Comparison of ENCODE assay signal across 11 mouse cellular contexts in the genomic region with DNA sequence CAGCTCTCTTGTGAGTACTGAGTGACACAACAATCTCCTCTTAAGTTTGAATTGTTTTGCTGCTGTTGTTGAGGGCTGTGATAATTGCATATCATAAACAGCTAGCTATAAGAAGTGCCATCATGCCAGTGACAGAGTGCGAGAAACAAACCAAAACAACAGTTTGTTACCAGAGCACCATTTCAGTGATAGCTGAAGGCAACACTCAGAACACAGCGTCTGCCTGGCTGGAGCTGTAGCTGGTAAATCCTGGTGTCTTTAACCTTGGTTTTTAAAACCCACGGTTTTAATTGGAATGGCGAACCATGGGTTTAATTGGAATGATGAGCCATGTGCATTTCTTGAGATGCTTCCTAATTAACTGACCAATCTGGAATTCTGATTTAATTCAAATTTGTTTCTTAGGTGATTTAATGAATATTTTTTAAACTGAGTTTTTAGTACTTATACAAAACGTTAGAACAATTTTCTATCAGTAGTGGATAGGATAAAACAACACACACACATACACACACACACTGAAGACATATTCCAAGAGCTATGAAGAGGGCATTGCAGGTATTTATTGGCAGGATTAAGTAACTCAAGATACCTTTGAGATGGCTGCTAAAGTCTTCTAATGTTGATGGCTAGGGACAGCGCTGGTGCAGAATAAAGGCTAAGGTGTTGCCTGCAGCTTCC.
DNase-seq lines count a peak whose midpoint lies in the region; ATAC-seq and TF ChIP-seq lines count a peak whose summit lies in the region.
"Had no signal": no experiment of that assay in that cellular context is flagged by ENCODE, and none has a peak within 500 bp of the region (broad histone marks: within the 10 kb centered on the region; RNA-seq: fewer than 3 reads in every experiment).

No protein-coding gene starts in this region.

- 0 out of 2 replicates have a peak overlapping the region, but pooled peaks have one; percentile 4 for H3K4me2 ChIP-seq in hindbrain, embryonic 12.5 days (replicated peaks)
- peak overlapping the region; percentile 45 for H3K4me2 ChIP-seq in midbrain, embryonic 16.5 days (ENCODE audit: low read length)
- H3K4me2 ChIP-seq: heart, embryonic 15.5 days; liver, embryonic 12.5 days had no signal

- no peak for TF ChIP-seq CTCF in brain, embryonic 14.5 days (IDR thresholded peaks at IDR 0.05; ENCODE audit: borderline replicate concordance, extremely low read depth, insufficient read depth, insufficient read length)

- H3K4me1 ChIP-seq in hindbrain, embryonic 12.5 days = peaks cover 8% of the 10 kb centered on the region
- peaks cover 5% of the 10 kb centered on the region for H3K4me1 ChIP-seq in midbrain, embryonic 16.5 days (ENCODE audit: control insufficient read depth, insufficient read depth, low read length)
- H3K4me1 ChIP-seq: heart, embryonic 15.5 days; liver, embryonic 12.5 days had no signal

- ATAC-seq in hindbrain, embryonic 12.5 days (ENCODE audit: low FRiP score) = no peak
- 0 out of 2 replicates have a peak, but pooled peaks have one; percentile 27 for ATAC-seq in midbrain, embryonic 16.5 days
- ATAC-seq: inflammation-experienced regulatory T-cells, adult 6 months; liver, embryonic 12.5 days had no signal

- H3K27me3 ChIP-seq in hindbrain, embryonic 12.5 days = no peaks in the 10 kb centered on the region
- H3K27me3 ChIP-seq in midbrain, embryonic 16.5 days (ENCODE audit: control insufficient read depth, insufficient read depth, low read depth, low read length) = no peaks in the 10 kb centered on the region
- H3K27me3 ChIP-seq: heart, embryonic 15.5 days; liver, embryonic 12.5 days had no signal

- no peak overlapping the region for H3K4me3 ChIP-seq in hindbrain, embryonic 12.5 days
- no peak overlapping the region for H3K4me3 ChIP-seq in midbrain, embryonic 16.5 days (ENCODE audit: low read depth, low read length)
- H3K4me3 ChIP-seq: heart, embryonic 15.5 days; liver, embryonic 12.5 days had no signal

- DNase-seq in brain, adult 2 months (ENCODE audit: low read depth, low spot score) = peak; percentile 24
- peak; percentile 84 for DNase-seq in brain, embryonic 14.5 days (ENCODE audit: low read depth)
- DNase-seq in adrenal gland, adult 8-10 months = no peak
- DNase-seq in adrenal gland, postnatal 10 days = no peak
- no peak for DNase-seq in thymus, adult 18-20 months
- DNase-seq: thymus, postnatal 25 days had no signal

- H3K27ac ChIP-seq in hindbrain, embryonic 12.5 days = 0 out of 2 replicates have a peak overlapping the region, but pooled peaks have one; percentile 6
- H3K27ac ChIP-seq in midbrain, embryonic 16.5 days (ENCODE audit: low read length) = peak overlapping the region; percentile 57
- H3K27ac ChIP-seq: heart, embryonic 15.5 days; liver, embryonic 12.5 days had no signal

- TF ChIP-seq POLR2A in brain, embryonic 14.5 days (IDR thresholded peaks at IDR 0.05; ENCODE audit: borderline replicate concordance, extremely low read depth, insufficient read depth, insufficient read length, poor library complexity, severe bottlenecking) = no peak

- H3K9me3 ChIP-seq in hindbrain, embryonic 12.5 days (replicated peaks) = no peaks in the 10 kb centered on the region
- H3K9me3 ChIP-seq in midbrain, embryonic 16.5 days (replicated peaks; ENCODE audit: control insufficient read depth, low read length, poor library complexity, severe bottlenecking) = no peaks in the 10 kb centered on the region
- H3K9me3 ChIP-seq: heart, embryonic 15.5 days; liver, embryonic 12.5 days had no signal

- H3K36me3 ChIP-seq in hindbrain, embryonic 12.5 days = no peaks in the 10 kb centered on the region
- H3K36me3 ChIP-seq in midbrain, embryonic 16.5 days (ENCODE audit: control insufficient read depth, insufficient read depth, low read length) = no peaks in the 10 kb centered on the region
- H3K36me3 ChIP-seq: heart, embryonic 15.5 days; liver, embryonic 12.5 days had no signal

- H3K9ac ChIP-seq in hindbrain, embryonic 12.5 days = no peak overlapping the region
- H3K9ac ChIP-seq in midbrain, embryonic 16.5 days (ENCODE audit: low read depth, low read length) = peak overlapping the region; percentile 44; the same call in 1 of the 2 replicates
- H3K9ac ChIP-seq: heart, embryonic 15.5 days; liver, embryonic 12.5 days had no signal

- WGBS in hindbrain, embryonic 12.5 days = 75% methylated on average over 6 of the region's 6 CpGs
- 56% methylated on average over 6 of the region's 6 CpGs for WGBS in midbrain, embryonic 16.5 days

Comparison
In these comparisons a context has a peak if more than half of its experiments do, and no peak if none do; other contexts are left out.
1. DNase-seq: peak in brain, adult 2 months (single experiment) and brain, embryonic 14.5 days (single experiment); none in adrenal gland, adult 8-10 months (single experiment), adrenal gland, postnatal 10 days (single experiment) and thymus, adult 18-20 months (0 of 2).